Mouse (Mus musculus): Measurements from ENCODE around the gene Immp2l.
"Not testable (repeated sequence)": the region's sequence is repeated elsewhere in the genome, so short reads cannot be mapped to it uniquely, and the experiment has no call there.

Gene Immp2l

DNA sequence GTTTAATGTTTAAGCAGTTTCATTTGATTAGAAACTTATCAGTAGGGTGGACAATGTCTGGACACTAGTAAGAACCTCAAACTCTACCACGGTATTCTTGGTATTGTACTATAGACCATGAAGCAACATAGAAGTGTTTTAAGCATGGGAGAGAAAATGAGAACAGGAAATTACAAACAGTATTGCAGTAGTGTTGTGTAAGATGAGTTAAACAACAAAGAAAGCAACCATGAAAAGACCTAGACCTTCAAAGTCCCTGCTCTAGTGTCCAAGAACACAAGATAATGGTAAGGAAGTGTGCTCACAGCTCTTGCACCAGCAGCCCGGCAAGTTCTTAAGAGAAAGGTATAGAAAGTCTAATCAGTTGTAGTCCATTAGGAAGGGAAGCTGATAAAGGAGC is 700.7 kb downstream of the Immp2l start:
- no peak for DNase-seq

- no peak for DNase-seq
Observed at GRCm38 (mm10) chr12:41726720-41727119, 702.8 kb downstream of the Immp2l start.

GRCm38 (mm10) chr12:41727221-41727620 is 703.3 kb downstream of the Immp2l start:
- no peak for DNase-seq

DNA sequence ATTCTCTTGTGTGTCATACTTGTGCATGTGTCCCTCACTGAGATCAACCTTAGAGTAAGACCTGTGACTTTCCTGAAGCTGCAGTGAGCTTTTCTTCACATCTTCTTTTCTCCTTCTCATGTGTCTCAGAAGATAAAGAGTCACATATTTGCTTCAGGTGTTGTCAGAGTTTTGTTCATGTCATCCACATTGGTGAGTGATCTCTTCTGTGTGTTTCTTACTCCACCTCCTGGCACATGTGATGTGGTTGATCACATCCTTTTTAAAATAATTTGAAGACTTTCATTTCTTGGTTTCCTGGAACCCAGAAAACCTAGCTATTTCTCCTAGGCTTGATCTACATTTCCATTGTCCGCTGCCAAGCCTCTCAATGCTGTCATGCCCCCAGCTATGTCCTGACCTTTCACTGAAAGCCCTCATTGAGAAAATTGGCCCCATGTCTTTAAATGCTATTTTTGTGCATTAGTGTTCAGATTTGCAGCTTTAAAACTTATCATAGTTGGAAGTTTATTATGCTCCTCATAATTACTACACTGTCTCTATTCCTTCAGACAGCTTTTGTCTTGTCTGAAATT is 704.0 kb downstream of the Immp2l start:
- DNase-seq: no peak

GRCm38 (mm10) chr12:41728467-41728866 is 704.6 kb downstream of the Immp2l start:
- DNase-seq: no peak

- no peak for DNase-seq
Observed at GRCm38 (mm10) chr12:41729780-41730179, 705.9 kb downstream of the Immp2l start.

- DNase-seq: no peak
Observed at GRCm38 (mm10) chr12:41733168-41733567, 709.3 kb downstream of the Immp2l start.

GRCm38 (mm10) chr12:41742887-41743286 is 719.0 kb downstream of the Immp2l start:
- no peak for DNase-seq

DNA sequence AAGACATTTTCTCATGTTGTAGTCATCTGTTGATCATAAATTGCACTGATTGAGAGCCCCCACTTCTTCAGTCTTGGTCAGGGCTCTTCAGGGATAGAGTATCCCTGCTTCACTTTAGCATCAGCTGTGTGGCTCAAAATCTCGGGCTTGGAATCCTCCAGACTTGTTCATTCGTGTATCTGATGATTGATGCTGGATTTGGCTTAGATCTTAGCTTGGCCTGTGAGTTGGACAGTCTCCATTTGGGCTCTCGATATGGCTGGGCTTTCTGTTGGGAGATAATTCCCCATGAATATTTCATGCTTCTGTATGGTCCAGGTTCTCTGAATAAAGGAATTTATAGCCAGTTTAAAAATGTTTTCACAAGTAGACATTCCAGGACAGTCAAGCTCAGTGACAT is 739.5 kb downstream of the Immp2l start:
- DNase-seq: no peak

GRCm38 (mm10) chr12:41773961-41774360 is 750.1 kb downstream of the Immp2l start:
- no peak for DNase-seq

DNA sequence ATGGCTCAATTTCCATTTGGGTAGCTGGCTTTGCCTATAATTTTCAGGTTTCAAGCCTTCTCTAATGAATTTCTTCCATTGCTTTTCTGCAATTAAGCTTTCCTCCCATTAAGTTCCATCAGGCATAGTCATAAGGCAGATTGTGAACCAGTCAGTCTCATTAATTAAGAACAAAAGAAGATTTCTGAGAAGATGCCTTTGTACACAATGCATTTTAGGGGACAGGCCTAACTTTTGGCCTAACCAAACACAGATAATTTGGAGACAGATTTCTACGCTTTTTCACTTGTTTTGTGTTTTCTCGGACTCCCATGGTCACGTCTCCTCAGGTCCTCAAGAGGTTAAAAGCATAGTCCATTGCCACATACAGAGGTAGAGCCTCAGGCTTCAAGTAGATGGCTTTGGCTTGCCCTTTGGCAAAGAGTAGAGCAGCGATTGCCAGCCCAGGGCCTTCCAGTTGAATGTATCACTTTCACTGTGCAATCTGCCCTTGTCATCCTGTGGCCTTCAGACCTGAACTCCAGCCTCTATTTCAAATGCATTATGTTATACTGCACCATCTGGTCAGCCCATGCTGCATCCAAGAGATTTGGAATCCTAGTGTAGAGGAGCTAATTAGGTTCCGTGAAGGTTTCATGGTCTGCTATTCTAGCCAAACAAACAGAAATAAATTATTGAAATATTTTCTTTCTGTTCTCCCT is 750.9 kb downstream of the Immp2l start:
- DNase-seq: no peak

- DNase-seq: not testable (repeated sequence)
Observed at GRCm38 (mm10) chr12:41777762-41778161, 753.9 kb downstream of the Immp2l start.

DNA sequence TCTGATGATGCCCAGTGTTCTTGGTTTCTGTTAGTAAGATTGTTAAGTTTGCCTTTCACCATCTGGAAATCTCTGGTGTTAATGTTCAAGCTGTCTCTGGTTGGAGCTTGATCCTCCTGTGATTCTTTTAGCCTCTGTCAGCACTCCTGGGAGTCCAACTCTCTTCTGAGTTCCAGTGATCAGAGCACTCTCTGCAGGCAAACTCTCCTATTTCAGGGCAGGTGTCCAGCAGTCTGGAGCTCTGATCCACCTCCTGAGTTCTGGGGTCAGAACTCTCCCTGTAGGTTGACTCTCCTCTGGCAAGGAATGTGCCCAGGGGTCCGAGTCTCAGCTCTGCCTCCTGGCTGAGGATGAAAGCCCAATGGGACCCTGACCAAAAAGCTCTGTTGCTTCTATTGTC is 769.8 kb downstream of the Immp2l start:
- DNase-seq: peak; percentile 62 to 66

GRCm38 (mm10) chr12:41829517-41829916 is 805.6 kb downstream of the Immp2l start:
- no peak for DNase-seq

DNA sequence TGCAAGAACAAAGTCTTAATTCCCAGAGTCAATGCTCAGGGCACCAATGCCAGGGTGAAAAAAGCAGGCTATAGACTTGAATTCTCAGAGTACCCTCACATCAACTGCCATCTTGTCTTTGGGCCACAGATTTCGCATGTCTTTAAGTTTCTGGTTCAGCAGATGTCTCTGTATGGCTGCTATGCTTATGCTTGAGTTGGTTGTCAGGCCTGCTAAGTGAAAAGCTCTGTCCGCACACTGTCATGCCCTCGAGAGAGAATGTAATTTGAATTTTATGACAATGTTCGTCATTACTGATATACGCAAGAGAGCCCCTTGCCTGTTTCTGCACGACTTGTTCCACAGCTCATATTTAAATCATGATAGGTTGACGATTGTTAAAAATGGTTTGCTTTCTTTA is 807.8 kb downstream of the Immp2l start:
- no peak for DNase-seq

DNA sequence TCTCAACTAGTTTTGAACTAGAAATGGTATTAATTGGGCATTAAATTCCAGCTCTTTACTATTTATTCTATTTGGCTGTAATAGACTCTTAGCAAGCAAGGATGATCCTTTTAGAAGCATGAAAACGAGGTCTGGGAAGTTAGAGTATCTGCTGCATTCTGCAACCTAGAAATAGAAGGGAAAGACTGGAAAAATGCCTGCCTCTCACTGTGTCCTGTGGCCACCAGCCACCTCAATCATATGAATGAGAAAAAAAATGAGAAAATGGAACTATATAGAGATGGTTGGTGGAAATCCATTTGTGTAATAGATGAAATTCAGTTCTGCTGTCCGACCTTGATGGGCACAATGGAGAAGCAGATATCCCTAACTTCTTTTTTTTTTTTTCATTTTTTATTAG is 810.8 kb downstream of the Immp2l start:
- no peak for DNase-seq

GRCm38 (mm10) chr12:41838334-41838847 is 814.5 kb downstream of the Immp2l start:
- DNase-seq: no peak

GRCm38 (mm10) chr12:41839241-41839640 is 815.4 kb downstream of the Immp2l start:
- DNase-seq: no peak

DNA sequence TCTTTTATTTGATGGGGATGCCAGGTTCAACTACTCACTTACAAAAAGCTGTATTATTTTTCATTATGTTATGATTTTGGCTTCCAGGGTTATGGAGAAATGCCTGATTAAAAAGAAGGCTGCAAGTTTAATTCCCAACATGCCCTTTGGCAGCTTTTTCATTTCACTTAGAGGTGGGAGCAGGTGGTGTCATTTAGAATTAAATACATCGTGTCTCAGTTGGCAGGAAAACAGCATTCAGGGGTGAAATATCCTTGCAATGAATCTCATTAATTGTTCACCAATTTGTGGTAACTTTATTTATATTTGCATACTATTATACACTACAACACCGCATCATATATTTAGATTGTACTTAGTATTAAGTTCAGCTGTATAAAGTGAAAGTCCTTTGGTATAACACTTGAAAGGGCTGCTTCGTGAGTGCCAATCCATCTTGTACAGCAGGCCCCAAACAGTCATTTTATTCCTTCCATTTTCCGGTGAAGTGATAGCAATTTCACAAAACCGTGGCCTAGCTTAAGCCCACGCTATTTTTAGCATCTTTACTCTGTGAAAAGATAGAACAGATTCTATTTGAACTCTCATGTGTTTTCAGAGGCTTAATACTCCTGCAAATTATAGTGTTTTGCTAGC is 818.9 kb downstream of the Immp2l start:
- DNase-seq: no peak

DNA sequence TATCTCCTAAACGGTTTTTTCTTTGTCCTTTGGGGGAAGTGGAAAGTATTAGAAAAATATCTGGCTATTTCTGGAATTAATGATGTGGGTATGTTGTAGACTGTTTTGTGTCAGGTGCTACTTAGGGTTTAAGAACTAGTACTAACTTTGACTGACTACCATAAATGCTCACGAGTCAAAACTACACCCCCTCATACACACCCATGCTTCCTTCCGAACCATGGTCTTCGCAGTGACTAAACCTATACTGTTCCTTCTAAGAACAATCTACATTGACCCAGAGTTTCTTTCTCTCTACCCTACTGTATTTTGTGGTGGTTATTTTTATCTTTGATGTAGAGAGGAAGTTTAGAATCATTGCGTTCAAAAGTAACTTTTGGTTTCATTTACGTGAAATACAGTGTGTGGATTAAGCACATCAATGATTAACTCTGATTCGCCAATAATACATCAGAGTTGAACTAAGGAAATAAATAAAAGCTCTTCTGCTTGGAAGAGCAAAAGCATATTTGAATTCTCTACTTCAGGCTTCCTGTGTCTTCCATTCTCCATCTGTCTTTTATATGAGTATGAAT is 828.1 kb downstream of the Immp2l start:
- DNase-seq: no peak

GRCm38 (mm10) chr12:41859652-41860051 is 835.8 kb downstream of the Immp2l start:
- not testable (repeated sequence) for DNase-seq

- DNase-seq: no peak
Observed at GRCm38 (mm10) chr12:41868317-41868716, 844.4 kb downstream of the Immp2l start.

- DNase-seq: no peak
Observed at GRCm38 (mm10) chr12:41874015-41874414, 850.1 kb downstream of the Immp2l start.
